Mouse (Mus musculus): ENCODE data around the gene Hnrnpk. TPM values are rescaled to one million over a fixed set of nuclear protein-coding genes. Genes with fewer than 3 reads are reported as not detected.
A peak's percentile ranks its signal among the peaks of the same experiment; 100 is the strongest.
"Not testable (repeated sequence)": the region's sequence is repeated elsewhere in the genome, so short reads cannot be mapped to it uniquely, and the experiment has no call there.

Gene Hnrnpk
- total RNA-seq, 2 experiments from 2014 or later = 758 to 769 TPM

- no peak for DNase-seq (ENCODE audit: low spot score in 2 of 2)
Measured at GRCm38 (mm10) chr13:58389324-58389951, 13.7 kb downstream of the Hnrnpk start.

- DNase-seq (ENCODE audit: low spot score in 2 of 2) = no peak
Measured at GRCm38 (mm10) chr13:58388379-58388778, 14.8 kb downstream of the Hnrnpk start.

DNA sequence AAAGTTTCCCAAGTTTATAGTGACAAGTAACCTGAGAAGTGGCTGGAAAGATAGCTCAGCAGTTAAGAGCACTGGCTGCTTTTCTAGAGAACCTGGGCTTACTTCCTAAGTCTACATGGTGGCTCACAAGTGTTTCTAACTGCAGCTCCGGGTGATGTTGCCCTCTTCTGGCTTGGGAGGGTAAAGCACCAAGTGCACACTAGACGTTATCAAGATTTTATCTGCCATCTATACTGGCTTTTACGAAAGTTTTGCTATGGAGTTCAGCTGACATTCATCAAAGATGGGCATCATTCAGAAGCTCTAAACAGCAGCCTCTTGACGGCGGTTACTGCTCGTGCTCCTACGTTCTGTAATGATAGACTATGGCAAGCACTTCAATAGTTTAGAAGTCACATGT lies 15.2 kb downstream of the Hnrnpk start:
- DNase-seq (ENCODE audit: low spot score in 2 of 2) = peak; percentile 79 to 82

DNA sequence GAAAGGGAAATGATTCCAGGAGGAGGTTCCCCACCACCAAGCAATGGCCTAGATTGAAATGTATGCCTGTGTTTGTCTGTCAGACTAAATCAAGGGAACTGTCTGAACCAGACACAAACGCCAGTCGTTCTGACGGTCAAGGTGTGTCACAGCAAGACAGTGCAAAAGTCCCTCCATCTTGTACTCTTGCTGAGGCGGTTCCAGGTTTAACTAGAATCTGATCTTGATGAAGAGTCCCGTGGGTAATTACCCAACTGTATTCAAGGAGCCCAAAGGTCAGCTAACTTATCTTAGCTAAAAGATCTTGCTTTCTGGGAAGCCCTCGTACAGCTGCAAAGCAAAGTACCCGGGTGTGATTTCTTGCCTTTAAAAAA lies 17.6 kb downstream of the Hnrnpk start:
- DNase-seq (ENCODE audit: low spot score in 2 of 2) = no peak

GRCm38 (mm10) chr13:58384779-58385546 lies 18.2 kb downstream of the Hnrnpk start, which contains the start of gene 2210016F16Rik:
2210016F16Rik (minus strand) TSS chr13:58385225.
- DNase-seq (ENCODE audit: low spot score in 2 of 2) = peak; percentile 59 to 61

- DNase-seq (ENCODE audit: low spot score in 2 of 2) = no peak
Measured at GRCm38 (mm10) chr13:58384371-58384770, 18.8 kb downstream of the Hnrnpk start.

DNA sequence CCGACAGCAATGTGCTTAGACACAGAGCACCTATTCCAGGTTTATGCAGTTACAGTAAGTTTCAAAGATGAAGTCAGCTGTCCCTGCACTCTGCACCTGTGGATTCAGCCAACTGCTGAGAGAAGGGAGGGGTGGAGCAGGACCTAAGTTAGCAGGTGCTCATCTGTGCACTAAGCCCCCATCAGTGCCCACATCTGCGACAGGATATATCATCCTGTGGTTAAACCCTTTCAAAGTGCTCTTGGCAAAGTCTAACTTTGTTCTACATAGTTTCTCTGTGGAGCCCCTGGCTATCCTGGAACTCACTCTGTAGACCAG lies 30.0 kb downstream of the Hnrnpk start:
- DNase-seq (ENCODE audit: low spot score in 2 of 2) = no peak

DNA sequence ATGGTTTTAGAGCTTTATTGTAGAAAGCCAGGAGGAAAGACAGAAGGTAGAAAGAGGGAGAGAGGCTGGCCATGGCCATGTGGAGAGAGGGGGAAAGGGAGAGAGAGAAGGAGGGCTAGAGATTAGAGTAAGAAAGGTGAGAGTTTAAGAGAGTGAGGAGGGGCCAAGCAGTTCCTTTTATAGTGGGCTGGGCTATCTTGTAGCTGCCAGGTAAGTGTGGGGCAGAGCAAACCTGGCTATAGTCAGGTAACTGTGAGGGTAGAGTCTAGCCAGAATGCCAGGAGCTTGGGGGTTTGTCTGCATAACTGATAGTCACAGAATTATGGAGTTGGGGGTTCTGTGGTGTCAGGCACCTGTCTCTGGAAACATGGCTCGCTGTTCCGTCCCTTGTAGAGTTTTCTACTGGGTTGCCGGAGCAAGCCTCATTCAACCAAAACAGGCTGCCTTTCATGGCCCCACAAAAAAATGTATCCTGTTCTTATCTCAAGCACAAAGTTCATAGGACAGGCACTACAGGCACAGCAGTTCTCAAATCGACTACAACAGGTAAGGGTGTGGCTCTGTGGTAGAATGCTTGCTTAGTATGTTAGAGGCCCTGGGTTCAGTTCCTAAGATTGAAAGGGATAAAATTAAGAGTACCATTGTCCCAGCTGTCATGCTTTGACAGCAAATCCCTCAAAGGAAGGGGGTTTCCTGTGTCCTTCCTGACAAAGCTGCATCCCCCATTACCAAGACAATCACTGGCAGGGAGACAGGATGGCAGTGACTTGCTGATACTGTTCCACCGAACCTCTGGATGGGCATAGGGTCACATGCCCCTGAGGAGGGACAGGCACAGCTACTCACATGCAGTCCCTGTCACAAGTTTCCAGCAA lies 30.6 kb downstream of the Hnrnpk start:
- no peak for DNase-seq (ENCODE audit: low spot score in 2 of 2)

GRCm38 (mm10) chr13:58368835-58369234 lies 34.3 kb downstream of the Hnrnpk start:
- DNase-seq (ENCODE audit: low spot score in 2 of 2) = no peak

DNA sequence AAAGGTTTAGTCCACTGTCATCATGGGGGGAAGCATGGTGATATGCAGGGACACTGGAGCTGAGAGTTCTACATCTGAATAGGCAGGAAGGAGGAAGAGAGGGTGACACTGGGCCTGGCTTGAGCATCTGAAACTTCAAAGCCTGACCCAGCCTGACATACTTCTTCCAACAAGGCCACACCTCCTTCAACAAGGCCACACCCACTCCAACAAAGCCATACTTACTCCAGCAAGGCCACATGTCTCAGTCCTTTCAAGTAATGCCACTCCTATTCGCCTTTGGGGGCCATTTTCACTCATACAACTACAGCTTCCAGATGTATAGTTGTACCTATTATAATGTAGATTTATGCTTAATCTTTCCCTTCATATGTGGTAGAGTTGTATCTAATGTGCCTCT lies 35.5 kb downstream of the Hnrnpk start:
- no peak for DNase-seq (ENCODE audit: low spot score in 2 of 2)

GRCm38 (mm10) chr13:58366373-58366772 lies 36.8 kb downstream of the Hnrnpk start:
- DNase-seq (ENCODE audit: low spot score in 2 of 2) = no peak

- not testable (repeated sequence) for DNase-seq (ENCODE audit: low spot score in 2 of 2)
Measured at GRCm38 (mm10) chr13:58365179-58365578, 38.0 kb downstream of the Hnrnpk start.

- no peak for DNase-seq (ENCODE audit: low spot score in 2 of 2)
Measured at GRCm38 (mm10) chr13:58364353-58365175, 38.6 kb downstream of the Hnrnpk start.

GRCm38 (mm10) chr13:58359304-58359653 lies 43.9 kb downstream of the Hnrnpk start:
- no peak for DNase-seq (ENCODE audit: low spot score in 2 of 2)

- DNase-seq (ENCODE audit: low spot score in 2 of 2) = peak; percentile 32 to 61
Measured at GRCm38 (mm10) chr13:58358629-58359303, 44.4 kb downstream of the Hnrnpk start, which contains the start of gene Kif27. Kif27 (minus strand) TSS chr13:58359122.

DNA sequence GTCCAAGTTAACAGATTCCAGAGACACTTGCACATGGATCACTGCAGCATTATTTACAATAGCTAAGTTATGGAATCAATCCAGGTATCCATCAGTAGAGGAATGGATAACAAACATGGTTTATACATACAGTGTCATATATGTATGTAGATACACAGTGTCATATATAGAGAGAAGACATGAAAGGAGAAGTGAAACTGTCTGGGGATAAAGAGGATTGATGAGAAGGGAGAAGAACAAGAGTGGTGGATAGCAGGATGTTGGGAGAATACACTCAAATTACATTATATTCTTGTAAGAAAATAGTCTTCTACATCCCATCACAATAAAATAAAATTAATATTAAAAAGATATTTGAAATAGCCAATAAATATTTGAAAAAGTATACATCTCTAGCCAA lies 50.1 kb downstream of the Hnrnpk start:
- no peak for DNase-seq (ENCODE audit: low spot score in 2 of 2)

GRCm38 (mm10) chr13:58350606-58351005 lies 52.5 kb downstream of the Hnrnpk start:
- DNase-seq (ENCODE audit: low spot score in 2 of 2) = no peak

GRCm38 (mm10) chr13:58344505-58344904 lies 58.6 kb downstream of the Hnrnpk start:
- no peak for DNase-seq (ENCODE audit: low spot score in 2 of 2)
